Mouse (Mus musculus): ENCODE results near the gene Otud7a. TPM values are rescaled to one million over a fixed set of nuclear protein-coding genes. Genes with fewer than 3 reads are reported as not detected.
"Not testable (repeated sequence)": the region's sequence is repeated elsewhere in the genome, so short reads cannot be mapped to it uniquely, and the experiment has no call there.

Otud7a gene
- polyA plus RNA-seq, 1 experiment = 16.0 TPM

DNA sequence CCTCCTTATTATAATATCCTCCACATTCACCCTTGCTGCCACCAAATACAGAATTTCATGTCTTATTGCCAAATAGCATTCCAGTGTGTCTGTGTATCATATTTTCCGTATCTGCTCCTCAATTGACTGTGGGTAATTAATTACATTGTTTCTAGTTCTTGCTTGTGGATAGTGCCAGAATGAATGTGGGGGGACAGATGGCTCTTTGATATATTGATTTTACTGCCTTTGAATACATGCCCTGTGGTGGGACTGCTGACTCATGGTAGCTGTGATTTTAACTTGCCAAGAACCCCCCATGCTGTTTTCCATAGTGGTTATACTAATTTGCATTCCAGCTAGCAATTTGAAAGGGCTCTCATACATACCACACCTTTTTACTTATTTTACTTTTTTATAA is 215.7 kb downstream of the Otud7a start:
- DNase-seq (ENCODE audit: low read depth) = peak; percentile 71
- TF ChIP-seq CTCF (IDR thresholded peaks at IDR 0.05; ENCODE audit: borderline replicate concordance, extremely low read depth, insufficient read depth, insufficient read length) (no peak), POLR2A (IDR thresholded peaks at IDR 0.05; ENCODE audit: borderline replicate concordance, extremely low read depth, insufficient read depth, insufficient read length, poor library complexity, severe bottlenecking) (no peak)

DNA sequence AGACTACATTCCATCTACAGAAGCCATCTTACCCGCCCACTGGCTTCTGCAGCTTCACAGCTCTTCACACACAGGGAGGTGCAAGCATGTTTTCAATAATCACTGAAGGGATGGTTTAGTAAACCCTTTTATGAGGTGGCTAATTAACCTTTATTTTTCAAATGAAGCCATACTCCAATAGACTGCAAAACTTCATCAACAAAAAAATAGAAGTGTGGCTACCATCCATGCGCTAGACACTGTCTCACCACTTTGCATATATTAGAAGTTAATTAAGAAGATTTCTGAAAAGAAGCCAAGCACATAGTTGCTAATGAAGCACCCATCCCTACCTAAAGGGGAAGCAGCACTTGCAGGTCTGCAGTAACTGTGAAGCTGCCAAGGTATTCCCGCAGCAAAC is 218.2 kb downstream of the Otud7a start:
- no peak for TF ChIP-seq CTCF (IDR thresholded peaks at IDR 0.05; ENCODE audit: borderline replicate concordance, extremely low read depth, insufficient read depth, insufficient read length)
- no peak for TF ChIP-seq POLR2A (IDR thresholded peaks at IDR 0.05; ENCODE audit: borderline replicate concordance, extremely low read depth, insufficient read depth, insufficient read length, poor library complexity, severe bottlenecking)
- peak; percentile 72 for DNase-seq (ENCODE audit: low read depth)

DNA sequence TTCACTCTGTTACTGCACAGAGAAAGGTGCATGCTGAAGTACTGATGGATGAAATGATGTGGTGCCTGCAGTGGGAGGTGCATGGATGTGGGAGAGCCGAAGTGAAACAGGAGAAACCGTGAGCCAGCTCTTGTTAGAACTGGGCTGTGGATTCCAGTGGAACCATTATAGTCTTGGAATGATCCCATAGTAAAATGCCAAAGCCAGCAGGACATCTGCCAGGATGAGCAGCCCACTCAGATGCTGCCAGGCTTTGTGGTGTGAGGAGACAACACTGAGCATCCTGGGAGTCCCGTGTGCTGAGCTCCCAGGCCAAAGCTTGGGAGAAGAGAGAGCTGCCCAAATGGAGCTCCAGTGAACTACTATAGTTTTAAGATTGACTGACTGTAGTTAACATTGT is 220.9 kb downstream of the Otud7a start:
- TF ChIP-seq CTCF (IDR thresholded peaks at IDR 0.05; ENCODE audit: borderline replicate concordance, extremely low read depth, insufficient read depth, insufficient read length) (no peak), POLR2A (IDR thresholded peaks at IDR 0.05; ENCODE audit: borderline replicate concordance, extremely low read depth, insufficient read depth, insufficient read length, poor library complexity, severe bottlenecking) (no peak)
- peak; percentile 19 for DNase-seq (ENCODE audit: low read depth)

DNA sequence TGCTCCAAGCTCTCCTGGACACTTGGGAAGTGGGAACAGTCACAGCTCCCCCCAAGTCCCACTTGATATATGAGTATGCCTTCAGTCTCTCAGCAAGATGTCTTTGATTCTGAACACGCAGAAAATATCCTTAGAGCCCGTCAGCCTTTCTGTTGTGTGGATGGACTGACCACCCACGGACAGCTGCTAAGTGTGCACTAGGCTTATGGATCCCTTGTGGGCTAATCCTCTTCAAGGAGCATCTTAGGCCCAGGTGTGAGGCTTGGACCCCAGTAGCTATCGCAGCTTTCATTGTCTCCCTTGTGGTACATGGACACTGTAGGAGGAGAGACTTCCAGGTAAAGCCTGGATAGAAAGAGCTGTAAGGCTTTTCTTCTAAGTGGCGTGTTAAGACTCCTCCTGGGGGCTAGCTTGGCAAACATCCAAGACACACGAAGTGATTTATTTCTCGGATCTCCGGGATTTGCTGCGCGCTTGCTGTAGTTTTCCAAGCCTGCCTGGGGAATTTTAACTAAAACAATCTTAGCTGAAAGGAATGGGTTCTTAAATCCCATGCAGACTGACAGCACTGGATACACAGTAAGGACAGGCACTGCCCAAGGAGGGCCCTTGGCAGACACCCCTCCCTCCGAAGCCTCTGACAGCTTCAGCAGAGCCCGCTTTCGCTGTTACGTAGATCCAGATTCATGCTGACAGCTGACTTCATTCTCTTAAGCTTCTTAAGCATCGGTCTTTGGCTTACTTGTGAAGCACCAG is 223.6 kb downstream of the Otud7a start:
- peak; percentile 86 for DNase-seq (ENCODE audit: low read depth)
- TF ChIP-seq CTCF (IDR thresholded peaks at IDR 0.05; ENCODE audit: borderline replicate concordance, extremely low read depth, insufficient read depth, insufficient read length) (no peak), POLR2A (IDR thresholded peaks at IDR 0.05; ENCODE audit: borderline replicate concordance, extremely low read depth, insufficient read depth, insufficient read length, poor library complexity, severe bottlenecking) (no peak)

DNA sequence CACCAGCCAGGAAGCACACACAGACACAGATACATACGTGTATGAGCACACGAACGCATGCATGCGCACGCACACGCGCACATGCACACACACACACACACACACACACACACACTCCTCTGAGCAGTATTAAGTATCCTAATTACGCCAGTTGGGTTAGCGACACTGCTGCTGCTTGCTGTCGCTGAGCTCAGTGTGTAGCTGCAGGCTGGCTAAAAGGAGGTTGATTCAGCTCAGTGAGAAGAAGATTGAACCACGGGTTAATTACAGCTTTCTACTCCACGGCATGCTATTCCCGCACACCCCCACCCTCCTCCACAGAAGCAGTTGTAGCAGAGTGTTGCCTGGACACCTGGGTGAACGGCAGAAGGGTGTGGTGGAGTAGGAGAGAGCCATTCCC is 224.4 kb downstream of the Otud7a start:
- TF ChIP-seq POLR2A (IDR thresholded peaks at IDR 0.05; ENCODE audit: borderline replicate concordance, extremely low read depth, insufficient read depth, insufficient read length, poor library complexity, severe bottlenecking) = no peak
- DNase-seq (ENCODE audit: low read depth) = peak; percentile 80

DNA sequence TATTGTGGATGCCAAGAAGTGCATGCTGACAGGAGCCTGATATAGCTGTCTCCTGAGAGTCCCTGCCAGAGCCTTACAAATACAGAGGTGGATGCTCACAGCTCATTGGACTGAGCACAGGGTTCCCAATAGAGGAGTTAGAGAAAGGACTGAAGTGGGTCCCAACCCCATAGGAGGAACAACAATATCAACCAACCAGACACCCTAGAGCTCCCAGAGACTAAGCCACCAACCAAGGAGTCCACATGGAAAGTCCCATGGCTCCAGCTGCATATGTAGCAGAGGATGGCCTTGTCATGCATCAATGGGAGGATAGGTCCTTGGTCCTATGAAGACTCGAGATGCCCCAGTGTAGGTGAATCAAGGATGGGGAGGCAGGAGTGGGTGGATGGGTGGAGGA is 226.4 kb downstream of the Otud7a start:
- not testable (repeated sequence) for DNase-seq (ENCODE audit: low read depth)

DNA sequence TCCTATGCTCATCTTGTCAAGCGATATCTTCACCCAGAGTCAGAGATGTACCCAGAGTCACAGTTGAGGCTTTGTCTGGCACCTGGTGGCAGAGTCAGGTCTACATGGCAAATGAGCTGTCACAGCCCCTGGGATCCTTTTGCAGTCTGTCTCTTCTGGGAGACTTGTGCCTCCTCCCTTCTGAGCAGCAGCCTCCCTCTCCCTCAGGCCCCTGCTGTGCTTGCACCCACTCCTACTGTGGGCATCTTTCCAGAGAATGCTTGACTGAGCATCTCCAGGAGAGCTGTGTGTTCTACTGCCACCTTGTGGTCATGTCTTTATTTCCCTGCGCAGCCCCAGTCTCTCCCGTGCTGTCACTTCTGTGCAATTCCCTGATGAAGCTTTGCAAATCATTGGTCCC is 227.4 kb downstream of the Otud7a start:
- TF ChIP-seq CTCF (IDR thresholded peaks at IDR 0.05; ENCODE audit: borderline replicate concordance, extremely low read depth, insufficient read depth, insufficient read length) = peak; percentile 85
- TF ChIP-seq POLR2A (IDR thresholded peaks at IDR 0.05; ENCODE audit: borderline replicate concordance, extremely low read depth, insufficient read depth, insufficient read length, poor library complexity, severe bottlenecking) = no peak
- peak; percentile 94 for DNase-seq (ENCODE audit: low read depth)

DNA sequence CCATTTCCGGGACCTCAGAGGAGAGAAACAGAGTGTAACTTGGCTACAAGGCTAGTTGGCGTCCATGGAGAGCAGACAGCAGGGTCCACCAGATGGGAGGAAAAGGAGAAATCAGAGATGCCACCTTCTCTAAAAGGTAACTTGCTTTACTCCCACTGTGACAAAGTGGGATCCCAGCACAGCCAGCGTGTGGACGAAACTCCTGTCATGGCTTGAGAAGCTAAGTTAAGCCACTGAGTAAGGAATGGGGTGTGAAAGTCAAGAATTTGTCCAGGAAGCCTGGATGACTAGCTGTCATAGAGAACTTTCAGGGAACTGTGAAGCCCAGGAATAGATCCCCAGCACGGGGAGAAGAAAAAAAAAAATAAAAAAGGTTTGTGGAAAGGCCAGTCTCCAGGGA is 232.1 kb downstream of the Otud7a start:
- DNase-seq (ENCODE audit: low read depth) = no peak
- no peak for TF ChIP-seq POLR2A (IDR thresholded peaks at IDR 0.05; ENCODE audit: borderline replicate concordance, extremely low read depth, insufficient read depth, insufficient read length, poor library complexity, severe bottlenecking)
- no peak for TF ChIP-seq CTCF (IDR thresholded peaks at IDR 0.05; ENCODE audit: borderline replicate concordance, extremely low read depth, insufficient read depth, insufficient read length)

DNA sequence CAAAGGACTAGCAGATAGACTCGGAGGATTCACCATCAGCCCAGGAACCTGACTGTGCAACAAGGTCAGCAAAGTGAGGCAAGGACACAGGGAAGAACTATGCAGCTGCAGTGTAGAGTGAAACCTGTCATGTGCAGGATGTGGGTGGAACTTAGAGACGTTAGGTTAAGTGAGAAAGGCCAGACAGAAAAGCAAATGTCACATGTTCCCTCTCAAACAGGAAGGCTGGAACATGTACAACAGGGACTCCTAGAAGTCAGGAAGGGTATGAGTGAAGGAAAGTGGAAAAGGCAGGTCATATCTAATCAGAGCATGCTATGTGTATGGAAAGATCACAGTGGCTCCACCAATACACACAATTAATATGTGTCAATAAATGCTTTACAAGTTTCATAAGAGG is 232.6 kb downstream of the Otud7a start:
- DNase-seq (ENCODE audit: low read depth) = no peak
- TF ChIP-seq POLR2A (IDR thresholded peaks at IDR 0.05; ENCODE audit: borderline replicate concordance, extremely low read depth, insufficient read depth, insufficient read length, poor library complexity, severe bottlenecking) (no peak), CTCF (IDR thresholded peaks at IDR 0.05; ENCODE audit: borderline replicate concordance, extremely low read depth, insufficient read depth, insufficient read length) (no peak)

DNA sequence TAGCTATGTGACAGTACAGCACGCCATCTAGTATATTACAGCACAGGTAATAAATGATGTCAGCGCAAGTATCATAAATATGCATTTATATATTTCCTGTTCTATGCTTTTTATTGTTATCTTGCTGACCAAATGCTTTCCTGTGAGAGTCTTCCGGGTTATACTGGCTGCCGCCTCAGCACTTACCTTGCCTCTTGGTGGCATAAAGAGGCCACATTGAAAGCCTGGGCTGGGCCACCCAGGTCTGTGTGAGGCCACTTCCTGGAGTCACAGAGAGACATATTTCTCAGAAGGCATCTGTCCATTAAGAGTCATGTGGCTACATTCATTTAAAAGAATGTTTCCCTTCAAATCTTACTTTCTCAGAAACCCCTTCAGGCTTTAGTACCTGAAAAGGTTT is 242.5 kb downstream of the Otud7a start:
- no peak for TF ChIP-seq CTCF (IDR thresholded peaks at IDR 0.05; ENCODE audit: borderline replicate concordance, extremely low read depth, insufficient read depth, insufficient read length)
- no peak for TF ChIP-seq POLR2A (IDR thresholded peaks at IDR 0.05; ENCODE audit: borderline replicate concordance, extremely low read depth, insufficient read depth, insufficient read length, poor library complexity, severe bottlenecking)

DNA sequence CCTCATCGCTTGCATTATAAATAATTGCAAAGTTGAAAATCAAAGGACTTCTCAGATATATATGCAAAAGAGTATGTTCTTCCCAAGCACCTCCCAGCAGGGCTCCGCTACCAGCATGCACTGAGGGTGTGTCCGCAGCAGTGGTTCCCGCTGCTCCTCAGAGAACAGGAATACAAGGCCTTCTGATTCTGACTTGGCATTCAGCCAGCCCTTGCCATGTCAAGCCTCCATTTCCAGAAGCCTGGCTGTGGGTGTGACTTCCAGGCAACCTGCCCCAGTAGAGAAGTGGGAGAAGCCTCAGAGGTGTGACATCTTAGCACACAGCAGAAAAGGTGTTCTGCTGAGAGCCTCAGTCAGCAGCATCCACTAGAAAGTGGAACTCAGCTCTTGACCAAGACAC is 253.4 kb downstream of the Otud7a start:
- DNase-seq (ENCODE audit: low read depth) = peak; percentile 49
- TF ChIP-seq POLR2A (IDR thresholded peaks at IDR 0.05; ENCODE audit: borderline replicate concordance, extremely low read depth, insufficient read depth, insufficient read length, poor library complexity, severe bottlenecking) (no peak), CTCF (IDR thresholded peaks at IDR 0.05; ENCODE audit: borderline replicate concordance, extremely low read depth, insufficient read depth, insufficient read length) (no peak)

More for the DNA sequence above, 242.5 kb downstream of the Otud7a start:
- no peak for DNase-seq (ENCODE audit: low read depth)

DNA sequence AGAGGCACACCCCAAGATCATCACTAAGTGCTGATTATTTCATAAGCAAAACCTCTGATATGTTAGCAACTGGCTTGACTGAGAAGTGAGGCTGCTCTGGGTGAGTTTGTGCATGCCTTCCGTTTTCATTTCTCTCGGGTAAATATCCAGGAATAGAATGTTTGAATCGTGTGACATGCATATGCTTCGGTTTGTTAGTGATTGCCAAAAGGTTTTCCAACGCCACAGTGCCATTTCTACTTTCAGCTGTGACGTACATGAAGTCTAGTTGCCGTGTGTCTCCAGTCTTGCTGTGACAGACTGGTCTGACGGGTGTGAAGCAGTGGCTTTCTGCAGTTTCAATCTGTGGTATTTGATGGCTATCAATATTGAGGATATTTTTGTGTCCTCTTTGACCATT is 273.4 kb downstream of the Otud7a start:
- DNase-seq (ENCODE audit: low read depth) = peak; percentile 18
- TF ChIP-seq CTCF (IDR thresholded peaks at IDR 0.05; ENCODE audit: borderline replicate concordance, extremely low read depth, insufficient read depth, insufficient read length) (no peak), POLR2A (IDR thresholded peaks at IDR 0.05; ENCODE audit: borderline replicate concordance, extremely low read depth, insufficient read depth, insufficient read length, poor library complexity, severe bottlenecking) (no peak)

Data from brain, embryonic 14.5 days (tissue).